Mouse (Mus musculus) heart, postnatal 14 days (tissue): ENCODE data around the gene Sema3g. TPM values are rescaled to one million over a fixed set of nuclear protein-coding genes. Genes with fewer than 3 reads are reported as not detected.

Source experiments
- DNase-seq, 2 experiments: peaks; one replicate each; pipeline ENCODE4 v3.0.0; 2021 to 2022
- intact Hi-C: fragments of 180-260 bp; cut with DNase I; formaldehyde crosslinking; loops from one replicate; pipeline ENCODE4 v1.15.1; 2025
- total RNA-seq, 2 experiments: library from RNA; stranded (reverse); gene quantifications; 2 replicates each; pipeline ENCODE4 v1.2.3; 2021

The Sema3g gene
- total RNA-seq, 2 experiments from 2014 or later, result 17.4 to 22.2 TPM

DNA sequence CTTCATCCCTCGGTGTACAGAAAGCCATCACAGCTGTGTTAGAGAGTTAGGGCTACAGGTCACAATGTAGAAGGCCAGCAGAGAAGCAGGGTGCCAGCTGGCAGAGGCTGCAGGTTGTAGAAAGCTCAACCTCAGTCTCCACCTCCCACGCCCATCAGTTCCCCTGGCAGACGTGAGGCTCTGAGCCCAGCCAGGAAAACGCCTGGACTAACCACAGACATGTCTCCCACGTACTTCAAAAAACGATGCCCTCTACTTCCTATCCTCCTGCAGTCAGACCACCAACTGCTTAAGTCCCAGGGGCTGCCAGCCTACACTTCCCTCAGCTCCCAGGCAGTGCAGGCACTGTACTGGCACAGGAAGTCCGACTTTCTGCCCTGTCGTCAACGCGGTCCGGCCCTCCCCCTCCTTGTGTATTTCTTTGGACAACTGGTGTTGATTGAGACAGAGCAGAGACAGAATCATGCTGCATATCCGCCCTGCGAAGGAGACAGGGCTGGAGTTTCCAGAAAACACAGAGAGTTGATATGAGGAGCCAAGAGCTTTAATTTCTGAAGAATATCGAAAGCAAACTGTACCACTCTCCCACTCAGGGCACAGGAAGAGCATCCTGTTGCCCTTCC is 22.7 kb upstream of the Sema3g start:
- peak; percentile 83 to 87 for DNase-seq
- intact Hi-C loops, result loop anchor here (2.0 kb wide), 1 partner anchor 64 kb away; the partner anchor contains the start of gene Nt5dc2

DNA sequence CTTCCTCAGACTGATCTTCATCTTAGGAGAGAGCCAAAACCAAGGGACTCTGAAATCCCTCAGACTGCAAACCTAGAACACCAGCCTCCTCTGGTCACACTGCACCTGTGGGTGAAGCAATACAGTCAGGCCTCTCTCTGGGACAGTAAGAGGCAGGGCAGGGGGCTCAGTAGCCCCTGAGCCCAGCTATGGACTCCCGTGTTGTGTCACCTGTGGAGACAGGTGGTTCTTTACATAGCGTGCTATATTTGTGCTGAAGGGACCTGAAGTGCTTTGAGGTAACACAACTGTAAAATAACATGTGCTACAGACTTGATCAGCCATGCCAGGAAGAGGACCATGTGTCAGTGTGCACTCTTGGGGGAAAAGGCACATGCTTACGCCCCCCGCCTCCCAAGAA is 22.1 kb upstream of the Sema3g start:
- no peak for DNase-seq
- intact Hi-C loops, result loop anchor here (2.0 kb wide), 1 partner anchor 65 kb away; the partner anchor contains the start of gene Nt5dc2

DNA sequence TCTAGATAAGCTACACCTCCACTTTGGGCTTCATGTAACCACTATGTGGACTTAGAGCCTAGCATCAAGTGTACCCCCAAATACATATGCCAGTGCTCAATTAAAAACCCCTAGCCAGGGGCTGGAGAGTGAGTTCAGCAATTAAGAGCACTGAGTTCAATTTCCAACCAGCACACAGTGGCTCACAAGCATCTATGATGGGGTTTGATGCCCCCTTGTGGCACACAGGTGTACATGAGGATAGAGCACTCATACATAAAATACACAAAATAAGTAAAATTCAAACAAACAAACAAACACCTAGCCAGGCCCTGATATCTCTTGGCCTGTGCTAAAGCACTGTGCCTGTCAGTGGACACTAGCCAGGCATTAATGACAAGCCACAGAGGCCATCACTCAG is 21.7 kb upstream of the Sema3g start:
- peak in 1 of 2 experiments; percentile 58 for DNase-seq
- intact Hi-C loops, result loop anchor here (2.0 kb wide), 1 partner anchor 65 kb away; the partner anchor contains the start of gene Nt5dc2

DNA sequence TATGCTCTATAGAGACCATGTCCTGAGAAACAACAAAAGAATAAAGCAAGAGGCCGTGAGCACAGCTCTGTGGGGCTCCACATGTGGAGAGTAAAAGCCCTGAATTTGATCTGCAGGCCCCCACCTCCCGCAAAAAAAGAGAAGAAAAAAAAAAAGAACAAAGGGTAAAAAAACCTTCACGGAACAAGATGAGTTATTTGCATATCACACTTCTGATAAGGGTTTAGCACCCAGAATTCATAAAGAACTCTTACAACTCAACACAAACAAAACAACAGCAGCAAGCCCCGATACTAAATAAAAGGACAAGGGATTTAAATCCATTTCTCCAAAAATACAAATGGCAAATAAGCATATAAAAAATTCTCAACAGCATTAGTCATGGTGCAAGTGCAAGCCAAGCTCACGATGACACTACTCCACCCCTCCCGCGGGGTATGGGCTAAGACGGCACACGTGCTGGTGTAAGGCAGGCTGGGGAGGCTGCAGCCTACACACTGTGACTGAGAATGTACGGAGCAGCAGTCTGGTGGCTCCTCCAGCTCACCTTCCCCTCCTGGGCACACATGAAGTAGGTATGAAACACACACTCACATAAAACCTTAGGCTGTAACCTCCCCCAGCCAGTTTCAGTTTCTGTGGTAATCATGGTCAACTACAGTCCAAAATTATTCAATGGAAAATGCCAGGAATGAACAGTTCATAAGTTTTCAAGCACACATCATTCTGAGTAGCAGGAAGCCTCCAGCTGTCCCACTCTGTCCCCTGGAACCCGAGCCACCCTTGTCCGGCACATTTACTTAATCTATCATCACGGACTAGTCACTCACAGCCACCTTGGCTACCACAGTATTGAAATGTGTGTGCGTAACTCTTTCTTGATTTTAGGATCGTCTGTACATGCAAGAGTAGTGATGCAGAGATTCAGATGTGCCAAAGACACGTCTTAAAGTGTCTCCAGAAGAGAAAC is 19.8 kb upstream of the Sema3g start:
- DNase-seq, result peak in 1 of 2 experiments; percentile 56
- intact Hi-C loops, result no loop called here

DNA sequence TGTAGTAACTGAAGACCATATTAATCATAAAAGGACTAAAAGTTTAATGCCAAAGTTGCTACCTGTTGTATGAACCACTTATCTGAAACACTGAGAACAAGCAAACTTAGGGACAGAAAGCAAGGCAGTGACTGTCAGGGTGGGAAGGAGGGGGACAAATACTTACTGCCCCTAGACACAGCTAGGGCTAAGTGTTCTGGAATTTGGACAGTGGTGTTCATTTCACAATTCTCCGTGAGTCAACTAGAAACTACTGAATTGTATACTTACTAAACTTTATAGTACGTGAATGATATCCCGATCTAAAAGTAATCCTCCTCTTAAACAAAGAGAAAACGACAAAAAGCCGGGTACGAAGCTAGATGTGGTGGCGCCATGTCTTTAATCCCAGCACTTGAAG is 18.1 kb upstream of the Sema3g start:
- intact Hi-C loops, result no loop called here
- DNase-seq, result no peak

DNA sequence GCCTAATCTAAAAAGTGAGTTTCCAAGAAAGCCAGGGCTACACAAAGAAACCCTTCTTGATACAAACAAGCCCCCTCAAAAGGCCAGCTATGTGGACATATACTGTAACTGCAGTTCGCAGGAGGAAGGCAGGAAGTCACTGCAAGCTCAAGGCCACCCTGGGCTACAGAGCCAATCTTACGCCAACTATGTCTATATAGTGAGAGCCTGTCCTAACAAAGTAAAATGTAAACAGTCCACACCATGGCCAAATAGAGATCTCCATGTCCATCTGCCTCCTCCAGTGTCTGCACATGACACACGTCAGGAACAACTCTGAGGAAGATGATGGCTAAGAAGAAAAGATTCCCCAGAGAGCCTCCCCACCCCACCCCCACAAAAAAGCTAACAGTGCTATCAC is 17.6 kb upstream of the Sema3g start:
- no peak for DNase-seq
- intact Hi-C loops, result no loop called here

DNA sequence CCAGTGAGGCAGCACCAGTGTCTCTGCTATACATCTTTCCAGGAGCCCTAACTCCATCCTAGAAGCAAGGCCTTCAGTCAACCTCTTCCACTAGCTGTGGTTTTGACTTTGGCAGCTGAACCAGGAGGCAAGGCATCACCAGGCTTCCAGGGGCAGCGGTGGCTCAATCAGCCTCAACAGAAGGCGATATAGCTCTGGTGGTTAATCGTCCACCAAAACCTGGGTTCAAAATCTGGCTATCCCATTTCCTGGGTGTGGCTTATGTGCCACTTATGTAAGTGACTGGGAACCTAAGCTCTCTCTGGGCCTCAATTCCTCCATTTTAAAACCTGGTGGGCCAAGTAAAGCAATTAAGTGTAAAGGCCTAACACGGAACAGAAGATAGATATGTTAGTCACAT is 12.8 kb upstream of the Sema3g start:
- intact Hi-C loops, result loop anchor here (5.0 kb wide), 1 partner anchor 132 kb away; the partner anchor contains the start of gene Capn7

DNA sequence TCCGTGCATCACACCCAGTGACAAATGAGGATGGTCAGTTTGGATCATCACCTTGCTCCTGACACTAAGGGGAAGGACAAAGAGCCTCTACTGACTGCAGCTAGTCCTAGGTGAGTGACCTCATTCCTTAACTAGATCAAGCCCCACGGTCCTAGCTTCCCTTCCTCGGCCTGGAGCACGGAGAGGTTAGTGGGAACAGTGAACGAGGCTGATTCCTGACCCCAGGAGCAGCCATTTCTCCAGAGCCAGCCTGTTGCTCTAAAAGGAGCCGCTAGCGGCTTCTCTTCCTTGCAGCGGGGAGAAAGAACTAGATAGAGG is 12.5 kb upstream of the Sema3g start:
- intact Hi-C loops, result loop anchor here (5.0 kb wide), 1 partner anchor 132 kb away; the partner anchor contains the start of gene Capn7

More for the DNA sequence above, 12.8 kb upstream of the Sema3g start:
- no peak for DNase-seq

DNA sequence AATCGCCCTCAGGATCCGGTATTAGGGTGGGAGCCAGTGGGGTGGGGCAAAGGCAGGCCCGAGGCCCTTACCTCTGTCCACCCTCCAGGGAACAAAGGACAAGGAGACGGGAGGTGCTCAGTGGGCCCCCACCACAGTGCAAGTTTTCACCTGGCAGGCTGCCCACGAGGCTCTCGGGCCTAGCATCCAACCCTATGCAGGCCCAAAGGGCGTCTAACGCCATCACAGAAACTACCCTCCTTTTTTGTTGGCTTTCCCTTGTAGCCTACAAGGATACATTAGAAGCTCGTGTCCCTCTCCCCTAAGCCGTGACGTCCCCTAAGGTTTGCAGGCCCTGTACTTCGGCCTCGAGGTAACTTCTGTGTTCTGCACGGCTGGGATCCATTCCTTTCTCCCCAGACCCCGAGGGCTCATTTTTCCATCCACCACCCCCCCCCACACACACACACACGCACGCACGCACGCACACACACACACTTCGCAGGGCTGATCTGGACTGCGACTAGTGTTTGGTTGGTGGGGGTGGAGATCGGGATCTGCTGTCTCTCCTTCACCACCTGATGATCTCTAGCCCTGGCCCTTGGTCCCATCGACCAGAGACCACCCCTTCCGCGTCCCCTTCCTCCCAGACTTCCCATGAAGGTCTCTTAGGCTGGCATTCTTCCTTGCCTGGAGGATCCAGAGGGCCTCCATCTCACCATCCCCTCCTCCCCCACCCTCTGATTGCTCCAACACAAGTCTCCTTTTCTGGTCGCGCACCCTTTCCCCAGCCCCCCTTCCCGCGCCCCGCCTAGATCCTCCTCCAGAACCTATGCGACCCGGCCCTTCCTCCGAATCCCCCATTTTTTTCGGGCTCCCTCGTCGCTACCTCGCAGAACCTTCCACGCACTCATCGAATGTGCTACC is 11.8 kb upstream of the Sema3g start:
- intact Hi-C loops, result loop anchor here (5.0 kb wide), 1 partner anchor 131 kb away; the partner anchor contains the start of gene Capn7
- peak; percentile 69 to 70 for DNase-seq

More for the DNA sequence above, 12.5 kb upstream of the Sema3g start:
- no peak for DNase-seq

DNA sequence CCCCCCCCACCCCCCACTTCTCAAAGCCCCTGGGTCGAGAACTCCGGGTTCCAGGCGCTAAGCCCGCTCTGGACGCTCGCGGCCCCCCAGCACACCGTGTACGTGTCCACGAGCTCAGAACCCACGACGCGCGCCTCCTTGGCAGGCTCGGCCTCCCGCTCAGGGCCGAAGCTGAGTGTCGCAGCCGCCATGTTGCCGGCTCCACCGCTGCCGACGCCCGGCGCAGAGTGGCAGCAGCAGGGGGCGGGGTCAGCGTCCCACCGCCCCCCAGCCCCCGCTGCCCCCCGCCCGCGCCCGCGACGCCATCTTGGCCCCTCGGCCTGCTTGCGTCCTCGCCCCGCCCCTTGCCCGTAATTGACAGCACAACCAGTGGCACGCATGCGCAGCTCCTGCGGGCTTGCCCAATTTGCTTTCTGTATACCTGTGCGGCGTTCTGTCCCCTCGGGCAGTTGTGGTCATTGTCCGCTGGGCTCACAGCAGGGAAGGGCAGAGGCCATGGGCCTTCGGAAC is 11.1 kb upstream of the Sema3g start:
- intact Hi-C loops, result loop anchor here (5.0 kb wide), 1 partner anchor 131 kb away; the partner anchor contains the start of gene Capn7
- peak; percentile 97 to 98 for DNase-seq

DNA sequence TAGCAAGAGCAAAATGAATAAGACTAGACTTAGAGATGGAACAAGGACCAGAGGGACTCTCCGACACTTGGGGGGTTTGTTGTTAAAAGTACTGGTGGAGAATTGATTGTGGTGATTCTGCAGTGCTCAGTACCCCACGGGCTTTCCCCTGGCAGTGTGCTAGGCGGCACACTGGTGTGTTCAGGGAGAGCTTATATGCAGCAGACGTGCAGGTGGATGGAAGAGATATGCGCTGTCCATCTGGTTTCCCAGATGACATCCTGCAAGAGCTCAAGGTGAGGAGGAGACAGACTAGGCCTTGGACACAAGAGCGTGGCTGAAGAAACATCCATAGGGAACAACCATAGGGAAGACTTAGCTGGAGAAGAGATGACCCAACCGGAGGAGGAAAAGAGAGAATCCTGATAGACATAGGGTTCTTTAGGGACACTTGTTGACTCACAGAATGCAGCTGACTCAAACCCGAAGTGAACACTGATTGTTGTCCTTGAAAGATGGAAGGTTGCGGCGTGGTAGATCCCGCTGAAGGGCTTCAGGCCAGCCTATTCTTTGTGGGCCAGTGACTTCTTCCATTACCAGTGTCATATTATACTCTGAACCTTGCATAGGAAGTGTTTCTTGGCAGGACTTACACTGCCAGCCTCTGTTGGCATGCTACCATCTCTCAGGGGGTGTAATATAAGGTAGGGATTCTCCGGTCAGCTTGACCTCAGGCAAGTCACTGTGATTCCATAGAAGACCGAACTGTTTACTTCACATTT is 10.4 kb upstream of the Sema3g start:
- intact Hi-C loops, result loop anchor here (5.0 kb wide), 1 partner anchor 130 kb away; the partner anchor contains the start of gene Capn7
- DNase-seq, result no peak

DNA sequence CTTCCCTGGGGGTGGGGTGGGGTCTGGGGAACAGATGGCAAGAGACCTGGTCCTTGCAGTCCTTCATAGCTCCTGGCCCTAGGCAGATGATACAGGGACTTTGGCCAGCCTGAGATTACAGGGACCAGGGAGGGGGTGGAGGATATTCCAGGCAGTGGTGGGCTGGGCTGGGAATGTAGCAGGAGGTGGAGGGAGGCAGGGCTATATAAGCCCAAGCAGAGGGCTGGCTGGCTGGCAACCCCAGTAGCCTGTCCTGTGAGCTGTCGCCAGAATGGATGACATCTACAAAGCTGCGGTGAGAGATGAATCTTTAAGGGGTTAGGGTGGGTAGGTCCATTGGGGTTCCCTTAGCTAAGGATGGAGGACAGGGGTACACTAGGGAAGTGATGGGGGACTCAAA is 9.6 kb upstream of the Sema3g start, which contains the start of gene Tnnc1:
TSS of gene Tnnc1 (plus strand) at position 229 of the 400 bp plus-strand sequence.
- intact Hi-C loops, result loop anchor here (5.0 kb wide), 1 partner anchor 129 kb away; the partner anchor contains the start of gene Capn7
- DNase-seq, result peak; percentile 57 to 71

DNA sequence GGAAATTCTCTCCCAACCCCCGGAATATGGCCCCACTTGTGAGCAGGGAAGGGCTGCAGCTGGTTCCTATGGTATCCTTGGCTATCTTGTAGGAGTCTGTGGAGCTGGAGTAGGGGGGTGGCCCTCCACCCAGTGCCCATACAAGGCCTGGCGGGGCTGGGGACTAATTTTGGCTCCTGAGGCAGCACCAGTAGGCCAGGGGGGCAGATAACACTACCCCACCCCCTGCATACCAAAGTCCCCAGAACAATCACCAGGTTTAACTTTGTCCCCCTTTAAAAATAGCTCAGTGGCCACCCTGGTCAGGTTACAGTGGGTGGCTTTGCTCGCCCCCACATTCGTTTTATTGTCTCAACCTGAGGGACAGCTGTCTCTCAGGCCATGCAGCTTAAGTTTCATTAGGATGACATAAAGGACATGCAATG is 8.5 kb upstream of the Sema3g start:
- DNase-seq, result peak; percentile 56 to 67
- intact Hi-C loops, result loop anchor here (5.0 kb wide), 1 partner anchor 128 kb away; the partner anchor contains the start of gene Capn7

DNA sequence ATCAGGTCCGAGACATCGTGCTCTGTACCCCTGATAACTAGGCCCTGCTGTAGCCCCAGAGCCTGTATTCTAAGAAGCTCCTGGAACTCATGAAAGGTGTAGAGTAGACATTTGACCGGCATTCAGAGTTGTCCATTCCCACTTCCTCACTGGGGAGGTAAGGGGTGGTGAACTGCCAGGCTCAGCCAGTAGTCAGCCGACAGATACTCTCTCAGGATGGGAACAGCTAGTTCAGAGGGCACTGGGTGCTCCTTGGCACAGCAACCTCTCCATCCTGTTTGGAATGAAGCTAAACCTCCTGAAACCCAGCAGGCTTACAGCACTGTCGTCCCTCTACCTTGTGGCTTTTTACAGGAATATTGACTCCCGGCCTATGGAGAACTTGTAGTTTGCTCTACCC is 5.8 kb upstream of the Sema3g start:
- intact Hi-C loops, result no loop called here
- DNase-seq, result no peak

DNA sequence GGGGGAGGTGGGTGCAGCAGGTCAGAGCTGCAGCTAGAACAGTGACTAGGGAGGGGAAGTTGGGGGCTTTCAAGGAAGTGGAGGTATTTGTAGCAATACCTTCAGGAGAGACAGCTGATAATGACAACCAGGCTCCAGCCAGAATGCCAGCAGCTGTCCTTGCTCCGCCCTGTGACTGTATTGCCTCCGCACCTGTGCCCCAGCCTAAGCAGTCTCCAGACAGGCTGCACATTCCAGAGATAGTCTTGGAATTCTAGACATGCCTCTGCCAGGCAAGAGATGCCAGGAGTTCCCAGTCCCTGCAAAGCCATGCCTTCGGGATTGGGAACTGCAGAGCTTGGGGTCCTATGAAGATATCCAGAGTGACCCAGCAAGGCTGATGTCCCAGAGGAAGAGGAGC is 5.2 kb upstream of the Sema3g start:
- intact Hi-C loops, result no loop called here

DNA sequence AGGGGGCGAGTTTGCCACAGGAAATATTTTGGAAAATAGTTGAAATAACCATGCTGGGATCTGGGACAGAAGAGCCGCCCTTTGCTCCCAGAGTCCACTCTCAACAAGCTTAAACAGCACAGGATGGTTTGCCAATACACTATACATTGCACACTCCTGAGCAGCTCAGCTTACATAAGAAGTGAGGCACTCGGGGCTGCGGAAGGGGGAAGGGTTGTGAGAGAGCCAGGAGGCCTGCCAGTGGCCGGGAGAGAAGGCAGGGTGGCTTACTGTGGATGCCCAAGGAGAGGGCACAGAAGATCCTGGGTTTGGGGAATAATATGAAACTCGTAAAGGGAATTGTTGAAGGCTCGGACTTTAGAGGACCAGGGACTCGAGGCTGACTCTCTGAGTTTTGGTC is 3.8 kb upstream of the Sema3g start:
- intact Hi-C loops, result no loop called here
- no peak for DNase-seq

More for the DNA sequence above, 5.2 kb upstream of the Sema3g start:
- DNase-seq, result no peak

DNA sequence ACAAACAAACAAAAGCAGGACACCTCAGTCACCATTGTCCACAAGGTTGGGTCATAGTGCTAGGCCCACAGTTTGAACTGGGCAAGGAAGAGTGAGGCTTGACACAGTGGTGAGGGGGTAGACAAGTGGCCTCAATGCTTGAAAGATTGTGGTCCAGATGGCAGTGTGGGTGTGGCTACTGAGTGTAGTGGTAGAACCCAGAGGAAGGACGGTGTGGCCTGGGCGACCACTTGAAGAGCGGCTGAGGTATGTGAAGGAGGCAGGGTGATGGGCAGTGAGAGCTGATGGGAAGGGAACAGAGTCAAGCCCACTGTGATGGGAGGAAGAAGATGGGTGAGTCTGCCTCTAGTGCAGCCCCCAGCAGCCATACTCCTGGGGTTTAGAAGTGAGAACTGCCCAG is 3.0 kb upstream of the Sema3g start:
- intact Hi-C loops, result loop anchor here (1.0 to 5.0 kb wide), 2 partner anchors 19 to 38 kb away; partner anchors contain the start of genes Bap1 and Phf7
- no peak for DNase-seq

DNA sequence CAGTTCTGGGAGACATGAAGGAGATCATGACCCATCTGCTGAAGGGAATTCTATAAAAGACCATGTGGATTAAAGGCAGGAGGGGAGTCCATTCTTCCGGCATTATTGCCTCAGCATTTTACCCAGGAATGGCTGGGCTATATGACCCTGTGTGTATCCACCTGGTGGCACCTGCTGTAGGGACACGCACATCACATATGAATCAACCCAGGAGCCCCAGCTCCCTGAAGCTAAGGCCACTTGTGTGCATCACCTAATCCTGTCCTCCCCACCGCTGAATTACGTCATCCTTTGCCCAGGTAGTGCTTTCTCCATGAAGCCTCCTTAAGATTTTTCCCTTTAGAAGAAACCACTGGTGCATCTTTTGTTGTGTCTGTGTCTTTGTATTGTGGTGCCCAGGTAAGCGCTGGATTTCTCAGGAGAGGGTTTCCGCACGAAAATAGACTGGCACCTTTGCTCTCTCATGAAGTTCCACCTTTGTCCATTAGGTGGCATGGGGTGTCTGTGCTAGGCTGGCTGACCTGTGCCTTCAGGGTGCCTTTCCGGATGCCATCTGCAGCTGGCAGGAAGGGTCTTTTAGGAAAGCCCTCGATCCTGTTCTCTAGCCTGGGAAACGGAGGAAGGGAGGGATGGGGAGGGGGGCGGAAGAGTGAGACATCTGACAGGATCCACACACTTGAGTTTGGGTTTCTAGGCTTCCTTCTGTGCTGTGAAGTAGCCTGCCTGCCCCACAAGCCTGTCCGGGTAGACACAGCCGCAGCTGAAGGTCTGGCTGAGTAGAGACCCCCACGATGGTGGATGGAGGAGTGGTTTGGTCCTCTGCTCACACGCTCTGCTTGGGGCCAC is 2.3 kb upstream of the Sema3g start:
- intact Hi-C loops, result loop anchor here (1.0 to 5.0 kb wide), 2 partner anchors 18 to 37 kb away; partner anchors contain the start of genes Bap1 and Phf7
- DNase-seq, result peak; percentile 67 to 83
